Mouse (Mus musculus) cortical plate, adult 2 months (tissue): Measurements from ENCODE around the gene Tnfrsf25.

ENCODE experiments used
- CTCF ChIP-seq: fragments of 200-500 bp; IDR thresholded peaks from 2 replicates; pipeline ENCODE4 v1.5.1; 2011; ENCODE audit warnings: mild to moderate bottlenecking, control low read depth, low read length; ENCODE audit not compliant: insufficient read depth; ENCODE audit errors: extremely low read depth
- POLR2A ChIP-seq: fragments of 200-500 bp; IDR thresholded peaks from 2 replicates; pipeline ENCODE4 v1.6.1; 2011; ENCODE audit warnings: mild to moderate bottlenecking, low read length, control low read depth; ENCODE audit not compliant: insufficient read depth; ENCODE audit errors: extremely low read depth

DNA sequence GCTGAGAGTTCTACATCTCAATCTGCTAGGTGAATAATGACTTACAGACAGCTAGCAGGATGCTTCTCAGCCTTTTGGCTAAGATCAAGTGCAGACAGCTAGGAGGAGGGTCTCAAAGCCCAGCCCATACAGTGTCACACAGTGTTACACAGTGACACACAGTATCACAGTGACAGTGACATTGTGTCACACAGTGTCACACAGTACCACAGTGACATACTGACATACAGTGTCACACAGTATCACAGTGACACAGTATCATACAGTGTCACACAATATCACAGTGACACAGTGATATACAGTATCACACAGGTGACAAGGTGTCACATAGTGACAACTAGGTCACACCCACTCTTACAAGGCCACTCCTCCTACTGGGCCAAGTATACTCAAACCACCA is 48.5 kb upstream of the Tnfrsf25 start:
- TF ChIP-seq CTCF (no peak), POLR2A (no peak)
